Mouse (Mus musculus): Measurements from ENCODE around the gene Btaf1. TPM values are rescaled to one million over a fixed set of nuclear protein-coding genes. Genes with fewer than 3 reads are reported as not detected.
A peak's percentile ranks its signal among the peaks of the same experiment; 100 is the strongest.

Btaf1 gene
- polyA plus RNA-seq, 1 experiment = 5.1 TPM

DNA sequence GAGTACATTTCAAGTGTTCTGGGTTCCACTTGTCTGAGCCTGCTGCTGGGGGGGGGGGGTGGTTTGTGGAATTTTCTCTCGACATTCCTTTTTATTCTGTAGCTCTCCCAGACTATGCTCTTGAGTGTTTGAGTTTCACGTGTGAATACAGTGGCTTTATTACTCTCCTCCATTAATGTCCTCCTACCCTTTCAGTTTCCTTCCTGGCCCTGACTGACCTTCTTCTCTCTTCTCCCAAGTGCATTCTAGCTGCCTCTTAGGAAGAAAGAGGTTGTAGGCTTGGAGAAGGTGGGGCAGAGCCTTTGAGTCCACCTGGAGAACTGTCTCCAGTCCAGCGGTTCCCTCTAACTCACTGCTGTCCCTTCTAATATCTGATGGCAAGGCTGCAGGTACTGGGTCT lies 2.9 kb upstream of the Btaf1 start:
- WGBS = 76% methylated on average over 3 of the region's 3 CpGs
- H3K4me1 ChIP-seq (ENCODE audit: control insufficient read depth, insufficient read depth, low read length) = peaks cover 5% of the 10 kb centered on the region; the same call in 1 of the 2 replicates
- no peaks in the 10 kb centered on the region for H3K36me3 ChIP-seq (ENCODE audit: control insufficient read depth, insufficient read depth, low read length)
- H3K4me3 ChIP-seq (ENCODE audit: insufficient read depth, low read depth, low read length) = no peak overlapping the region
- no peaks in the 10 kb centered on the region for H3K27me3 ChIP-seq (replicated peaks; ENCODE audit: control insufficient read depth, insufficient read depth, low read length)
- TF ChIP-seq POLR2A (IDR thresholded peaks at IDR 0.05; ENCODE audit: low read depth, low read length) (no peak), CTCF (conservative IDR thresholded peaks at IDR 0.05; ENCODE audit: insufficient read depth, insufficient read length, low read depth, low read length) (no peak)
- no peak for DNase-seq
- H3K27ac ChIP-seq (ENCODE audit: insufficient read depth, low read depth, low read length) = no peak overlapping the region

DNA sequence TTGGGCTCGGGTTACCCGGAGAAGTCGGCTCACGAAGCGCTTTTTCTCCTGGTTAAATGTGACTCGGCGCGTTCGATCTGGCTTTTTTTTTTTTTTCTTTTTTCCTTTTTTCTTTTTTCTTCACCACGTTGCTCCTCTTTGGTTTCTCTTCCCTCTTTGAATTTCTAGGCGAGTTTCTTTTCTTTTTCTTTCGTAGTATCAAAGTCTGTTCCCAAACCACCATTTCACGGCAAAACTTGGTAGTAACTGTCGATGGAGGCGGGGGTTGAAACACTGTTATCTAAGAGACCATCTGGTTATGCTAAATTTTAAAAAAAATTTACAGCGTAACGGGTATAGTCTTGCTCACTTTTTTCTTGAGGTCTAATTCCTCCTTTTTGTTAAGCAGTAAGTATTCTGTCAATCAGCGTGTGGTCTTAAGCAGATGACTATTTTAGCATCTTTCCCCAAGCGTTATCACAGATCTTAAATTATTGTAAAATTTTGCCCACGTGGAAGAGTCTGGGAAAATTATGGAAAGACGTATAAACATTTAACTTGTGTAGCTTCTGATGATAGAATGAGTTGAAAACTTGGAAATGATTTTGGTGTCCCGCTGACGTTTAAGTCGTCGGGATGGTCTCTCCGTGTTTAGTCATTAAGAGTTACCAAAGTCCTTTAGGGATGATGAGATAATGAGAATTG lies 816 bp downstream of the Btaf1 start:
- no peak for DNase-seq
- under 1% methylated on average over 26 of the region's 26 CpGs for WGBS

DNA sequence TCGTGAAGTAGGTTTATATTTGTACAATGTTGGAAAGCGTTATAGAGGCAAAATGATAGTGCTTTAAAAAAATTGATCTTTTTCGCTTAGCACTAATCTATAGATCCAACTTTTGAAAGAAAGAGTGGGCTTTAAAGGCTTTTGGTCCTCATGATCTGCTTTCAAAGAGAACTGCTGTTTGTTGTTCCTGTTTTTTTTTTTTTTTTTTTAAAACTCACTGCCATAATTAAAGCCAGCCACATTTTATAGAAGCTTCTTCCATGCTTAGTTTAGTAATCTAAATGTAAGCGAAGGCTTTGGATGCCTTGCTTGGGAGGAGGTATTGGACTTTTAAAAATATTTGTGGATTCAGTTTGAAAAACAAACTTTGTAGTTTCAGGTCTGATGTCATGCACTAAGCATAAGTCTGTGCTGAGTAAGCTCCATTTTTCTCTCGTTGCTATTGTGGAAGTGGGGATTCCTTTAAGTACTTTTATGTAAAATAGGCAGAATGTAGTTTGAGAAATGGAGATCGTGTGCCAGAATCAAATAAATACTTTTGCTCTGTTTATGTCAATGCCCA lies 2.0 kb downstream of the Btaf1 start:
- no peaks in the 10 kb centered on the region for H3K27me3 ChIP-seq (replicated peaks; ENCODE audit: control insufficient read depth, insufficient read depth, low read length)
- no peak overlapping the region for H3K27ac ChIP-seq (ENCODE audit: insufficient read depth, low read depth, low read length)
- no peak overlapping the region for H3K4me3 ChIP-seq (ENCODE audit: insufficient read depth, low read depth, low read length)
- H3K4me1 ChIP-seq (ENCODE audit: control insufficient read depth, insufficient read depth, low read length) = peaks cover 5% of the 10 kb centered on the region; the same call in 1 of the 2 replicates
- no peak for DNase-seq
- TF ChIP-seq POLR2A (IDR thresholded peaks at IDR 0.05; ENCODE audit: low read depth, low read length) = no peak
- no peak for TF ChIP-seq CTCF (conservative IDR thresholded peaks at IDR 0.05; ENCODE audit: insufficient read depth, insufficient read length, low read depth, low read length)
- H3K36me3 ChIP-seq (ENCODE audit: control insufficient read depth, insufficient read depth, low read length) = no peaks in the 10 kb centered on the region; the same call in 1 of the 2 replicates
- 74% methylated on average over 6 of the region's 6 CpGs for WGBS

More for the DNA sequence above, 816 bp downstream of the Btaf1 start:
- TF ChIP-seq POLR2A (IDR thresholded peaks at IDR 0.05; ENCODE audit: low read depth, low read length) (no peak), CTCF (conservative IDR thresholded peaks at IDR 0.05; ENCODE audit: insufficient read depth, insufficient read length, low read depth, low read length) (no peak)
- Histone ChIP-seq H3K27ac (ENCODE audit: insufficient read depth, low read depth, low read length) (peak overlapping the region; percentile 91), H3K4me3 (ENCODE audit: insufficient read depth, low read depth, low read length) (peak overlapping the region; percentile 99), H3K36me3 (ENCODE audit: control insufficient read depth, insufficient read depth, low read length) (no peaks in the 10 kb centered on the region; the same call in 1 of the 2 replicates), H3K4me1 (ENCODE audit: control insufficient read depth, insufficient read depth, low read length) (peaks cover 5% of the 10 kb centered on the region; the same call in 1 of the 2 replicates), H3K27me3 (replicated peaks; ENCODE audit: control insufficient read depth, insufficient read depth, low read length) (no peaks in the 10 kb centered on the region)

DNA sequence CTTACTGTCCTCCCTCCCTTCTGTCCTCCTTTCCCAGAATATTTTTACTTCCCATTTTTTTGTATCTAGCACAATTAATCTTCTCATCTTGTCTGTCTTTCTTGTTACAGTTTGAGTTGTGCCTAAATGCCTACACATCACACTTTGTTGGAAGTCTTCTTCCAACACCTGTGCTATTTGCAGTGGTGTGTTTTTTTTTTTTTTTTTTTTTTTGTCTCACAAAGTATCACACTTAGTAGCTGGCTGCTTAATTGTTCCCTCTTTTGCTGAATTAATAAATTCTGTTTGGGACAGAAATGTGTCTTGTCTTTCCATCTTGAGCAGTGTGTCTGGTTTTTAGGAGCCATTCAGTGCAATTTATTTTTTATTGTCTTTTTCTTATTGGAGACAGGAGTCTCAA lies 3.9 kb downstream of the Btaf1 start:
- H3K4me3 ChIP-seq (ENCODE audit: insufficient read depth, low read depth, low read length) = no peak overlapping the region
- H3K36me3 ChIP-seq (ENCODE audit: control insufficient read depth, insufficient read depth, low read length) = no peaks in the 10 kb centered on the region; the same call in 1 of the 2 replicates
- no peaks in the 10 kb centered on the region for H3K27me3 ChIP-seq (replicated peaks; ENCODE audit: control insufficient read depth, insufficient read depth, low read length)
- peaks cover 5% of the 10 kb centered on the region; the same call in 1 of the 2 replicates for H3K4me1 ChIP-seq (ENCODE audit: control insufficient read depth, insufficient read depth, low read length)
- H3K27ac ChIP-seq (ENCODE audit: insufficient read depth, low read depth, low read length) = no peak overlapping the region
- DNase-seq = no peak
- TF ChIP-seq CTCF (conservative IDR thresholded peaks at IDR 0.05; ENCODE audit: insufficient read depth, insufficient read length, low read depth, low read length) = no peak
- no peak for TF ChIP-seq POLR2A (IDR thresholded peaks at IDR 0.05; ENCODE audit: low read depth, low read length)

DNA sequence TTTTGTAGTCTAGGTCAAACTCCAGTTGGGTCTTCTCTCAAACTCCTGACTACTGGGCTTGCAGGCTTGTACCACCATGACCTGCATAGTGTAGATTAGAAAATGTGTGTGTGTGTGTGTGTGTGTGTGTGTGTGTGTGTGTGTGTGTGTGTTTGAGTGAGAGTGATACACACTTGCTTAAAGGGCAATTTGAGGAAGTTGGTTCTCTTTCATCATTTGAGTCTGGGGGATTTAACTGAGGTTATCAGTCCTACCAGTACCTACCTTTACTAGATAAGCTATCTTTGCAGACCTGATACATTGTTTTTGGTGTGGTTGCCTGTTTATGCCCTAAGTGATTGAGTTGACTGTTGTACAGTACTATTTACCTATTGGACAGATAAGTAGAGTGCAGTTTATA lies 6.2 kb downstream of the Btaf1 start:
- no peak overlapping the region for H3K4me3 ChIP-seq (ENCODE audit: insufficient read depth, low read depth, low read length)
- H3K36me3 ChIP-seq (ENCODE audit: control insufficient read depth, insufficient read depth, low read length) = no peaks in the 10 kb centered on the region; the same call in 1 of the 2 replicates
- no peak for DNase-seq
- TF ChIP-seq CTCF (conservative IDR thresholded peaks at IDR 0.05; ENCODE audit: insufficient read depth, insufficient read length, low read depth, low read length) = no peak
- TF ChIP-seq POLR2A (IDR thresholded peaks at IDR 0.05; ENCODE audit: low read depth, low read length) = no peak
- no peak overlapping the region for H3K27ac ChIP-seq (ENCODE audit: insufficient read depth, low read depth, low read length)
- H3K4me1 ChIP-seq (ENCODE audit: control insufficient read depth, insufficient read depth, low read length) = no peaks in the 10 kb centered on the region
- no peaks in the 10 kb centered on the region for H3K27me3 ChIP-seq (replicated peaks; ENCODE audit: control insufficient read depth, insufficient read depth, low read length)

DNA sequence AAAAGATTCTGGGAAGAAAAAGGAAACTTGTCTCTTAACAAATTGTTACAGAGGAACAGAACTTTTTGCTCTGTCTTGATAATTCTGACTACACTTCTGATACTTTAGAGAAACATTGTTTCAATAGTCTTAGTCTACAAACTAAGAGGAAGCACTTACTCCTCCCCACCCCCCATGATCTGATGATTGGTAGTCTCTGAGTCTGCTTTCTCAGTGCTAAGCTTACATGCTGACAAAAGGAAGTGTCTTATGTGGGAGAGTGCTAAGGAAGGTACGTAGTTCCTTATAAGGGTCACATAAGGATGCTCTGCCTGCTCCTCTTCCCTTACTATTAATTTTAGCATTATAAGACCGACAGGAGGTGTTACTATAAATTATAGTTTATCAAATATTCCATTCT lies 6.7 kb downstream of the Btaf1 start:
- TF ChIP-seq CTCF (conservative IDR thresholded peaks at IDR 0.05; ENCODE audit: insufficient read depth, insufficient read length, low read depth, low read length) = no peak
- no peak for TF ChIP-seq POLR2A (IDR thresholded peaks at IDR 0.05; ENCODE audit: low read depth, low read length)
- Histone ChIP-seq H3K36me3 (ENCODE audit: control insufficient read depth, insufficient read depth, low read length) (no peaks in the 10 kb centered on the region; the same call in 1 of the 2 replicates), H3K27me3 (replicated peaks; ENCODE audit: control insufficient read depth, insufficient read depth, low read length) (no peaks in the 10 kb centered on the region), H3K4me1 (ENCODE audit: control insufficient read depth, insufficient read depth, low read length) (no peaks in the 10 kb centered on the region), H3K27ac (ENCODE audit: insufficient read depth, low read depth, low read length) (no peak overlapping the region; the same call in 1 of the 2 replicates), H3K4me3 (ENCODE audit: insufficient read depth, low read depth, low read length) (no peak overlapping the region)
- no peak for DNase-seq
- 73% methylated on average over 2 of the region's 2 CpGs for WGBS

DNA sequence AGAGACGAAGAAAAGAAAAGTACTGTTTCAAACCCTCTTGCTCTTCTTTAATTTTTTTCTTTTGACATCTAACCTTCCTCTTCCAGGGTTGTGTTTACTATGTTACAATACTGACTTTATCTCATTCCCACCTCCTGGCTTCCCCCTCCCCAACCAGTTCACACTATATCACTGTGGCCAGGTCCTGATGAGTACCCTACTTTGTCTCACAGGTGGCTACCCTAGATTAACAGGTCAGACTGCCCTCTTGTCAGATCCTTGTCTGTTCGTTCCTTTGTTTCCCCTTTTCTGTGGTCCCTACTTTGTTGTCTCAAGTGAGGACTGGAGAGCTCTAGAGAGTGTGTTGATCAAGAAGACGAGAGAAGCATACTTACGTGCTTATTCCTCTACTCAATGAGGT lies 10.4 kb downstream of the Btaf1 start:
- Histone ChIP-seq H3K4me1 (ENCODE audit: control insufficient read depth, insufficient read depth, low read length) (no peaks in the 10 kb centered on the region), H3K27me3 (replicated peaks; ENCODE audit: control insufficient read depth, insufficient read depth, low read length) (no peaks in the 10 kb centered on the region), H3K27ac (ENCODE audit: insufficient read depth, low read depth, low read length) (no peak overlapping the region), H3K4me3 (ENCODE audit: insufficient read depth, low read depth, low read length) (no peak overlapping the region), H3K36me3 (ENCODE audit: control insufficient read depth, insufficient read depth, low read length) (no peaks in the 10 kb centered on the region)
- DNase-seq = no peak
- TF ChIP-seq POLR2A (IDR thresholded peaks at IDR 0.05; ENCODE audit: low read depth, low read length) (no peak), CTCF (conservative IDR thresholded peaks at IDR 0.05; ENCODE audit: insufficient read depth, insufficient read length, low read depth, low read length) (no peak)
- 94% methylated on average over 4 of the region's 4 CpGs for WGBS
